Mouse (Mus musculus) bone marrow macrophage, adult 2 months (primary cell): Measurements from ENCODE around the gene Gm20388.

Source experiments
- CTCF ChIP-seq: IDR thresholded peaks from 2 replicates; pipeline ENCODE4 v1.5.1; 2012; ENCODE audit warnings: low read depth, mild to moderate bottlenecking, low read length, moderate library complexity
- POLR2A ChIP-seq: IDR thresholded peaks from 2 replicates; pipeline ENCODE4 v1.6.1; 2012; ENCODE audit warnings: mild to moderate bottlenecking, low read depth, low read length, borderline replicate concordance

DNA sequence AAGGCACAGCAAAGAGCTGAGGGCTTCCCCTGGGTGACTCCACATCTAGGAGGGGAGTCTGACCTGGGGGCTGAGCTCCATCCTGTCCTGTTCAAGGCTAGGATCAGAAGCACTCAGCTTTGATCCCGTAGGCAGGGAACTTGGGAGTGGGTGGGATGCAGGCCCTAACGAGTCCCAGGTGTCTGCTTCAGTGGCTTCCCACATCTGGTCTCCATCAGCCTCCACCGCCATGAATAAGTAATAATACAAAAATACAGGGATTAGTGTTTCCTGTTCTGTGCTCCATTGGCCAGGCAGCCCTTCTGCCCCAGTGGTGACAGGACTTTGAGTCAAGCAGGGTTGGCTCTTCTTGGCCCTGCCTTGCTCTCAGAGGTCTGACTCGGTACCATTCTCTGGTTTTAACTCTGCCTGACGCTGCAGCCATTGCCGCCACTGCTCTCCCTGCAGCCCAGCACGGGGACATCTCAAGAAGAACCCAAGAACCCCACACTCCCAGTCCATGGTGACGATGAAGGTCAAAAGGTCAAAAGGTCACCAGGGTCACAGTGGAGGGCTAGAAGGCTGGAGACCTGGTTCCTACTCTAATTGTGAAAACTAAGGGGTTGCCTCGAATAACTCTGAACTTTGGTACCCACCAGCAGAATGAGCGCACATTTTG is 2747.6 kb downstream of the Gm20388 start:
- TF ChIP-seq POLR2A (no peak), CTCF (no peak)
